Mouse (Mus musculus): ENCODE data around the gene Themis3.
"Not testable (repeated sequence)": the region's sequence is repeated elsewhere in the genome, so short reads cannot be mapped to it uniquely, and the experiment has no call there.

The Themis3 gene

DNA sequence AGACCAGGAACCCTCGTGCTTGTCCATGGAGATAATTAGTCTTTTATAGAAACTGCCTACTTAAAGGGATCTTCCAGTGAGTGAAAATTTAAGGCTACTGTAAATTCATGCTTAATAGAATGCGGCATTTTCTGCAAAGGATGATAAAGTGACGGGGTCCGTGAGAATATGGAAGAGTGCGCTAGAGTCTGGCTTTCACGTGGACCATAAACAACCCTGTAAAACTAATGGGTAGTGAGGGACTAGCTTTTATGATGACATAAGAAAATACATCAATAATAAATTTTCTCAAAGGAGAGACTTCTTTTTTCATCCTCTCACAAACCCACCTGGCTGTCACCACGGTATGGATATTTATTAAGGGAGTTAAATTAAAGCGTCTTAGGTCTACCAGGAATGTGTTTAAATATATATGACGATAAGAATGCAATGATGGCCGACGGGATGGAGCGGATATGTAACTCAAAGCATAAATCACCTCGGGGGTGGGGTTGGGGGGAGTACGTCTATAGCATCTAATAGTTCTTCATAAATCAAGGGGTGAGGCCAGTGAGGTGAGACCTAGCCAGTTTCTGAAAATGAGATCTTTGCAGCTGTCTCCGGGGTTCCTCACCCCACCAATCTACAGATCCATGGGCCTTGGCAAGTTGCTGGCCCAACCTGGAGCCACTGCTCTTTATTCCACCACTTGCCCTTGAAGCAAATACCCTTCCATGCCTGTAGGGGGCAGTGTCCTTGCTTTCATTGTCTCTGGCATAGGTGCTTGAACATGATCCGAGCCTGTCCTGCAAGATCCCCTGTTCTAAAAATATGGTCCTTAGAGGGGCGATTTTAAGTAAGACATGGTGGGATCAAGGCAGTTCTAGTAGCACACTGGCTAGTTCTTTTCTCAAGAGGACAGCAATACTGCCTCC is 35.8 kb downstream of the Themis3 start:
- no peak for DNase-seq (ENCODE audit: low spot score)

DNA sequence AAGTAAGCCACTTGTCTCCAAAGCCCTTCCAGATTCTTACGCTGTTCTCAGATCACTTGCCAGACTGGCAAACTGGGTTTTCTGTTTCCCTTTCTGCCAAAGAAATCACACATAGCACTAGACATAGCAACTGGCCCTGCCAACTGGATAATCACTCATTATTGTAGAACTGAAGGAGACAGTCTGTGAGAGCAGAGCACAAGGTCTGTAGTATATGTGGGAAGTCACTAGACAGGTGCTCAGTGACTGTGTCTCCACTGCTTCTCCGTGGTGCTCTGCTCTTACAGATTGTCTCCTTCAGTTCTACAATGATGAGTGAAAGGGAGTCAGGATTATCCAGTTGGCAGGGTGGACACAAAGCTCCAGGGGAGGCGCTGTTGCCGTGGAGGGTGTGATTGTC is 41.7 kb downstream of the Themis3 start:
- DNase-seq (ENCODE audit: low spot score), result no peak

DNA sequence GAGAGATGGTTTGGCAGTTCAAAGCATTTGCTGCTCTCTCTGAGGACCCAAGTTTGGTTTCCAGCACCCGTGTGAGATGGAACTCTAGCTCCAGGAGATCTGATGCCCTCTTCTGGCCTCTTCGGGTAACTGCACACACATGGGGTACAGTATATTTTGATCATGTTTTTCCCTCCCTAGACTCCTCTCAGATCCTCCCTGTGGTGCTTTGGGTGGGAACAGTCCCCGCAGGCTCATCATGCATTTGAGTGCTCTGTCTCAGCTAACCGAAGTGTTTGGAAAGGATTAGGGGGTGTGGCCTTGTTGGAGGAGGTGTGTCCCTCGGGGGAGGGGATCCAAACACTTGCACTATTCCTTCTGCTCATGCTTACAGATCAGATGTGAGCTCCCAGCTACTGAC is 43.9 kb downstream of the Themis3 start:
- DNase-seq (ENCODE audit: low spot score), result no peak

DNA sequence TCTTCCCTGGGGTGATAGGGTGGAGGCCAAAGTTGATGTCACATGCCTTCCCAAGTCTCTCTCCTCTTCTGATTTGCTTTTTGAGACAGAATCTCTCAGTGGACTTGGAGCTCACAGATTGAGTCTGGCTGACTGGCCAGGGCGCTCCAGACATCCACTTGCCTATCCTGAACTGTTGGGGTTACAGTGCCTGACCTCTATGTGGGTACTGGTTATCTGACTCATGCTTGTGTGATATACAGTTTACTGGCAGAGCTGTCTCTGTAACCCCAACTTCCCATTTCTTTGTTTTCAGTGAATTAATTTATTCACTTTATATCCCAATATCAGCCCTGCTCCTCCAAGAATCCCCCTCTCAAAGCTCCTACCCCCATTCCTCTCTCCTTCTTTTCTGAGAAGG is 62.1 kb downstream of the Themis3 start:
- no peak for DNase-seq (ENCODE audit: low spot score)

DNA sequence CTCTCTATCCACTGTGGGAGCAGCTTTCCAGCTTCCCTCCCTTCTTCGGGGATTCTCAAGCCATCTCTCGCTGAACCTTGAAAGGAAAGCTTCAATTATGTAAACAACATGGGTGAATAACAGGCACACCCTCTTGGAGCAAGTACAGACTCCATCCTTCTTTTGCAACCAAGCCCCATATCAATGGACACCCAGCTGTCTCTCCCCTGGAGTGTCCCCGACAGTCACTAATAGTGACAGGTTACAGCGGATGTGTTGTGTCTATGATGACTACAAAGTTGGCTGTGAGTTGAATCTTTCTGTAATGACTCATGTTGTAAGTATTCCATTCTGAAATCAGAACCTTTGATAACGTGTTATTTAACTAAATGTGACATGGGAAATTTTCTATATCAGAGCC is 71.0 kb downstream of the Themis3 start:
- no peak for DNase-seq (ENCODE audit: low spot score)

DNA sequence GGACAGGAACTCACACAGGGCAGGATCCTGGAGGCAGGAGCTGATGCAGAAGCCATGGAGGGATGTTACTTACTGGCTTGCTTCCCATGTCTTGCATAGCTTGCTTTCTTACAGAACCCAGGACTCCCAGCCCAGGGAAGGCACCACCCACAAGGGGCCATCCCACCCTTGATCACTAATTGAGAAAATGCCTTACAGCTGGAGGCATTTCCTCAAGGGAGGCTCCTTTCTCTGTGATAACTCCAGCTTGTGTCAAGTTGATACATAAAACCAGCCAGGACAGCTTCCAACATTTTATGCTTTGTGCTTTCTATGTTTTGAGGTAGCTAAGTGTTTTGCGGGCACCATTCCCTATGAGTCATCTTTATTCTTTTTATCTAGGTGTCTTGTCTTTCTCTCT is 71.8 kb downstream of the Themis3 start:
- not testable (repeated sequence) for DNase-seq (ENCODE audit: low spot score)

DNA sequence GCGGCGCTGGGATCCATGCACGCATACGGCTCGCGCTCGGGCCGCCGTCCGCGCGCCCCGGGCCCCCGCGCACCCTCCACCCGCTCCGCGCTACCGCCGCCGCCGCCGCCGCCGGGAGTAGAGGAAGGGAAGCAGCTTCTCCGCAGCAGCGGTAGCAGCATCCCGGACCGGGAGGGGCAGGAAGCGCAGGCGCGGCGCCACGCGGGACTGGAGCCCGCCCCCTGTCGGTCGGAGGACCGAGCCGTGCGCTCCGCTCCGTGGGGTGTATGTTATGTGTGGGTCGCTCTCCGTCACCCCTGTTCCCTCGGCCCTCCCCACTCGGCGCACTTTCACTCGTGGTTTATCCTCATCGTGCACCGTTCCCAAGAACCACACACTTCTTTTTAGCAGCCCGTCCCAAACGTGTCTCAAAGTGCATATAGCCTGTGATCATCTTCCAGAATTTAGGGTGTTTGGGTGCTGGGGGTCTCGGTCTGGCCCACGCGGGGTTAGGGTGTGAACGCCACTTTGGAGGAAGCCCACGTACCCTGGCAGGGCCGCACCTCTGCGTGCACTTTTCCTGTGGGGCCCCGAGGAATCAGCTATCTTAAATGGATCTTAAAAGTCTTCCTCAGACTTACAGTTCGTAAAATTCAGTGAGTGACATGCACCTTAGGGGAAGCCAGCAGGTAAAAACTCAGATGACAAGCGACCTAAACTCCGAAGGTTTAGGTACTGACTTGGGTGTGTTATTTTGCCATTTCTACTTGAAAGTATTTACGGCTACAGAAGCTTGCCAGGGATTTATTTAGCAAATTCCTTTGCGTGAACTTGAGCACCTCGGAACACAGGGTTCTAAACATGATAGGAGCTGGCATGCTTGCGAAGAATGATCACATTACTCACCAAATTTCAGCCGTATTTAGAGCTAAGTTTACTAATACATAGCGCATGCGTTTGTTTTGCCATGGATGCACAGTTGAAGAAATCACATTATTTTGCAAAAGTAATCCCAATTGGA is 74.6 kb downstream of the Themis3 start, which contains the start of gene Rab12:
TSS of gene Rab12 (minus strand) at position 176 of the 1,000 bp plus-strand sequence.
- peak; percentile 63 for DNase-seq (ENCODE audit: low spot score)

DNA sequence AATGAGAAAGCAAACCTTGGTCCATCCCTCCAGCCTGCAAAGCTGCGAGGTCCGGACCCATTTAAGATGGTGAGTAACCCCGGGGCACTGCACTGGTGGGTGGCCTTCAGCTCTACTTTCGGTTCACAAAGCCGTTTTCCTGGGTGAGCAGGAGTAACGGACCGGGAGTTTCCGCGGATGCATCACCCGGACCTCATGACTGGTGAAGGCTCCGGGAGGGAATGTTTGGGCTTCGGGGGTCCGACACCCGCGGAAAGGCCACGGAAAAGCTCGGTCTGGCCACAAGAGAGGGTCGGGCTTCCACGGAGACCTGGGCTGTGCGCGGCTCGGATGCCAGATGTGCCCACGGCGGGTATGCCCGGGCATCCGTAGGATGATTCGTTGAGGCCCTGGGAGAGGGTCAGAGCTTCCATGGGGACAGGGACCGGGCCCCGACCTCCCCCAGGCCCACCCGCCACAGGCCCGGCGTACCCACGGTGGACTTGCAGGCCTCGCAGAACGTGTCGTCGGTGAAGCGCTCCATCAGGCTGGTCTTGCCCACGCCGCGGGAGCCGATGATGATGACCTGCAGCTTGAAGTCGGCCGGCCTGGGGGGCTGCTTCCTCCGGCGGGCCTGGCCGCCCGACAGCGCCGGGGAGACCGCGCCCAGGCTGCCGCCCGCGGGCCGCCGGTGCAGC is 75.4 kb downstream of the Themis3 start:
- no peak for DNase-seq (ENCODE audit: low spot score)

DNA sequence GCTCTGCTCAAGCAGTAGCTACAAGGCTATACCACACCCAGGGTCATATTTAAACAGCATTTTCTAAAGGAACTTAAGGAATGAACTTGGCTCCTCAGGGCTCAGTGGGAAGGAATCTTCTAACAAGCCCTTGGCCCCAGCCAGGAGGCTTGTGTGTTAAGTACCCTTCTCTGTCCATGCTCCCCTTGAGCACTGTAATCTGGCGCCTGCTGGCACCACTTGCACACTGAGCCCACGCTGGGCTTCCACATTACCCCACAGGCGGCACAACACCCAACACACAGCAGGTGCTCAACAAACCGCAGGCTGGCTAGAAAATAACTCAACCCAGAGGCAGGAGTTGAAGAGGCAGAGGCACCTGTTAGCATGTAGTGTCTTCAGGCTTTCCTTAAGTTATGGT is 77.5 kb downstream of the Themis3 start:
- no peak for DNase-seq (ENCODE audit: low spot score)

DNA sequence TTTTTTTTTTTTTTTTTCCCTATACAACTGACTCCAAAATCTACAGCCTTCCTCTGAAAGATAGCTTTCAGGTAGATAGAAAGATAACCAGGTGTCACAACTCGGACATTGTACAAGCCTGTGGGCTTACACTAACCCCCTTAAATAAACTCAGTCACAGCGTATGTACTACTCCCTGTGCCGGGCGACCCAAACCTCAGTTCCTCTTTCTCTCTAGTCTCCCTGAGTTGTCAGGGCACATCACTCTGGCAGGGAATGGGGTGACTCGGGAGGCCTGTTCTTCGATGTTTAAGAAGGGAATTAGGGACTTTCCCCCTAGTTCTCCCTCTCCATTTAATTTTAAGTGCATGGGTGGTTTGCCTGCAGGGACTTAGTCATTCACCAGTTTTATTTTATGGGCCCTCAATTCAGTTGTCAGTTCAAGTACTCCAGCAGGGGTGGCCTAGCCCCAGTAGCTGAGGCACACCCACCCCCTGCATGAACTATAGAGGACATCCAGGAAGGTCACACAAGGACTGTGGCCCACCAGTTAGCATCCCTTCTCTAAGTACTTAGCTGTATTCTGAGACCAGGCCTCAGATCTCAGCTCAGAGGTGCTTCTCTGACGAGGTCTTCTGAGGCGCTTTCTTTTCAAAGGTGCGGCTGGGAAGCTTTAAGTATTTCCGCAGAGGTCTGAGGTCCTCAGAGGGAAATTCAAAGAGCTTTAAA is 80.0 kb downstream of the Themis3 start:
- no peak for DNase-seq (ENCODE audit: low spot score)

DNA sequence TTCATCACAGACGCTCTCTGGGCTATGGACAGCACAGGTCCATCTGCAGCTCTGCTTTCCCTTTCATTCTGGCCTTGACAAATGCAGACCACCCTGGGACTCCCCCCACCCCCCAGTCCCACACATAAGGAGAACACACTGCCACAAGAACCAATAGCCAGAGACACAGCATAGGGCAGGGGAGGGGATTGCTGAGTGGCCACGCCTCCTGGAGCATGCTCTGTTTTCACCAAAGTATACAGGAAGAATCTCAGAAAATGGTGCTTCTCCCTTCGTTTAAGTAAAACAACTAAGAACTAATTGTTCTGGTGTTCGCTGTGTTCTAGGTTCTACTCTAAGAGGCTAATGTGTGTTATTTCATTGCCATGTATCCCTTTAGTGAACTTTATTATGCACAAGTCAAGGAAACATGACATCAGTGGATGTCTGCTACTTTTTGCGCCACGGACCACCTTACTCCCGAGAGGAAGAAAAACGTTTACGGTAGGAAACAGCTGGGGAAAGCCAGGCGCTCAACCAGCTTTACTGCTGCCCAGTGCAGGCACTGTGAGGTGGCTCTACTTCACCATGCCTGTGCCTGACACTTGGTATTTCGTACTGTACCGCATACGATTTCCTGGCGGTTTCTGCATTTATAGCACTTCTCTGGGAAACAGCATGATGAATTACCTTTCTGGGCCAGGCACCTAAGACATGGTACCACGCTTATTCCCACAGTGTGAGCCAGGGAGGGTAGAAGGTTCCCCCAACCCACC is 82.0 kb downstream of the Themis3 start:
- no peak for DNase-seq (ENCODE audit: low spot score)

DNA sequence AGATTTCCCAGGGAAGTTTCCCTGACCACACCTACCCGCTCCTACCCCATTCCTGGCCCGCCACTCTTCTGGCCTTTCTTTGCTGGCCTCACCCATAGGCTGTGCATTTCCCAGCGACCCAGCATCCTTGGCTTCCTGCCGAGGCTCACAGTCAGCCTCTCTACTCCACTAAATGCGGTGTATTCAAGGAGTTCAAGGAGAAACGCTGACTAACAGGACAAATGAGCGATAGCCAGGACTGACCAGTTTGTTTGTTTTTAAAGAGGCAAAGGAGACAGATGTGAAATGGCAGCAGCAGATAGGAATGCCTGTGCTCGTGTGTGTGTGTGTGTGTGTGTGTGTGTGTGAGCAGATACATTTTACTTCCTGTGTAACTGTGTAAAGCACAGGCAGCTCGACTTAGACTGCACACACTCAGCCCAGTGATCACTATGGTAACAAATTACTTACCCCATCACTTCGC is 84.2 kb downstream of the Themis3 start:
- no peak for DNase-seq (ENCODE audit: low spot score)

DNA sequence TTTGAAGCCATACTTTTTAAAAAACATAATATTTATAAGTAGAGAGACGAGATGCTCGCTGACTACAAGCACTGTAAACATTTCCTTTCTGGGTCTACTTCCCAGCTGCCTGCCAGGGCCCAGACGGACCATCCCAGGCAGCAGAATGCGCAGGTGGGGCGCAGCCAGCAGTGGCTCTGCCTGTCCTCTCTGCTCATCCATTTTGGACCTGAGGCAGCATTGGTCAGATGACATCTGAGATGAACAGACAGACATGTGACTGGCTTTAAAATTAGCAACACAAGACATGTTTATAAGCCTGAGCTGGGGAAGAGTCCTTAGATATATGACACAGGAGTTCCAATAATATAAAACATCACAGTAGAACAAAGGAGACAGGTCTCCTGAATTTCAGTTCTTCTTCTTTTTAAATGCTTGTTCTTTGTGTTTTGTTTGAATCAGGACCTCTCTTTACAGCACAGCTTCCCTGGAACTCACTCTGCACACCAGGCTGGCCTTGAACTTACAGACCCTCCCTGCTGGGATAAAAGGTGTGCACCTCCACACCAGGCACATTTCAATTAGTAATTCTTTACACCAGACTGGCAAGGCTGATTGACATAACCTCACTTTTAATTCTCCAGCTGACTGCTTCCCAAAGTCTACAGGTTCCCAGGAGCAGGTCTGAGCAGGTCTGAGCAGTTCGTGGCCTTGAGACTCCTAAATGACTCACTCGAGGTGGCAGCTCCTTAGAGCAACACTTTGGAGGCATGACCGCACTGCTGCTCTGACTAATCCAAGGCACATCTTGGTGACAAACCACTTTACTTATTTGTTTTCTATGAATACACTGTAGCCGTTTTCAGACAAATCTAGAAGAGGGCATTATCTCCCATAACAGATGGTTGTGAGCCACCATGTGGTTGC is 87.1 kb downstream of the Themis3 start:
- DNase-seq (ENCODE audit: low spot score), result no peak

DNA sequence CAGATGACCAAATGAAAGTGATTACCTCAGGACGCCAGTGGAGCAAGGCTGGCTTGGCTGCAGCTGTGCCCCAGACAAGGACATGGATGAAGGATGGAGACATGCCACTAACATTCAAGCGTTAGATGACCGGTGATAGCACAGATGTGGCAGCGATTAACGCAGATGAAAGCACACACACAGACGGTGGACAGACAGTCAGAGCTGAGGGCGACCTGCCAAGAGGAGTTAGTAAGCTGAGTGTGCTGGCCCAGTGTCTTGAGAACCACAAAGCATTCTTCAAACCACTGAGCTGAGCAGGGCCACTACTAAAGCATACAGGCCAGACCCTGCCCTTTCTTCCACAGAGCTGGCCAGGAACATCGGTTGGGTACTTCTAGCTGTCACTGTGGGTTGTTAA is 89.5 kb downstream of the Themis3 start:
- no peak for DNase-seq (ENCODE audit: low spot score)

Measured in left cerebral cortex, adult 11 months (tissue).